Mouse (Mus musculus) neural tube, embryonic 12.5 days (tissue): ENCODE measurements around the gene Ano2. TPM values are rescaled to one million over a fixed set of nuclear protein-coding genes. Genes with fewer than 3 reads are reported as not detected.
A peak's percentile ranks its signal among the peaks of the same experiment; 100 is the strongest.

ENCODE experiments used
- ATAC-seq: fragments of 200-750 bp; cut with Nextera tagmentation; 2 replicates; pipeline ENCODE4 v1.8.0; 2017; ENCODE audit warnings: low read depth, mild to moderate bottlenecking, moderate TSS enrichment, moderate library complexity; ENCODE audit not compliant: low FRiP score
- H3K27ac ChIP-seq: fragments of 300-500 bp; sonication (generic); 2 replicates; pipeline ENCODE4 v1.5.1; 2016
- H3K27me3 ChIP-seq: fragments of 300-500 bp; sonication (generic); replicated peaks from 2 replicates; pipeline ENCODE4 v1.6.1; 2016; ENCODE audit warnings: mild to moderate bottlenecking
- H3K36me3 ChIP-seq: fragments of 300-500 bp; sonication (generic); 2 replicates; pipeline ENCODE4 v1.6.1; 2016; ENCODE audit warnings: mild to moderate bottlenecking
- H3K4me1 ChIP-seq: fragments of 300-500 bp; sonication (generic); 2 replicates; pipeline ENCODE4 v1.6.1; 2016
- H3K4me2 ChIP-seq: fragments of 300-500 bp; sonication (generic); replicated peaks from 2 replicates; pipeline ENCODE4 v1.6.1; 2016; ENCODE audit warnings: mild to moderate bottlenecking
- H3K4me3 ChIP-seq: fragments of 300-500 bp; sonication (generic); 2 replicates; pipeline ENCODE4 v1.5.1; 2016
- H3K9ac ChIP-seq: fragments of 300-500 bp; sonication (generic); 2 replicates; pipeline ENCODE4 v1.6.1; 2016; ENCODE audit warnings: mild to moderate bottlenecking
- H3K9me3 ChIP-seq: fragments of 300-500 bp; sonication (generic); 2 replicates; pipeline ENCODE4 v1.6.1; 2016; ENCODE audit warnings: mild to moderate bottlenecking
- WGBS: fragments of 180-500 bp; shearing (Covaris S2); methylation state at CpG from one replicate; pipeline ENCODE4 v1.1.7; 2016; 5-methylcytosine and 5-hydroxymethylcytosine counted together
- polyA plus RNA-seq: library from polyadenylated mRNA; unstranded; fragments of >200 nt; fragmentation: Nextera tagmentation; extraction: Ambion mirVana; gene quantifications from 2 replicates; pipeline ENCODE4 v1.2.1, GENCODE M21; 2016

The Ano2 gene
- polyA plus RNA-seq, 1 experiment from 2014 or later: 0.23 TPM

DNA sequence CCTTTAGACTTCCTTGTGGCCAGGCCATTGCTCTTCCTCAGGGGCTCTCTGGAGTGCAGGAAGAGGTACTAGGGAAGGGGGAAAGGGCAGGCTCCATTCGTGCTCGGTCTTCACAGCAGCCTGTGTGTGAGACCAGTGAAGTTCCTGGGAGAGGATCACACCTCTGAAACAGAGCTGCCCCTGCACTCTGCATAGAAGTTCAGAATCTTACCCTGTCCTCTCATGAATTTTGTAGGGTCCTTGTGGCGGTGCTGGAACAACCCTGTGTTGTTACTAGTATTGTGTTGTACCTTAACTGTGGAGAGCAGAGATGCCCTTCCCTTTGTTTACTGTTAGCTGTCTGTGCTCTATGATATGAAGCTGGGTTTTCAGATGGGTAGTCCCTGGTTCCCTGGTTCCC, 58.4 kb downstream of the Ano2 start:
- Histone ChIP-seq H3K4me1 (no peaks in the 10 kb centered on the region), H3K4me3 (no peak overlapping the region), H3K9ac (no peak overlapping the region), H3K36me3 (no peaks in the 10 kb centered on the region), H3K9me3 (no peaks in the 10 kb centered on the region), H3K27ac (no peak overlapping the region), H3K4me2 (no peak overlapping the region), H3K27me3 (no peaks in the 10 kb centered on the region)
- no peak for ATAC-seq
- 61% methylated on average over 3 of the region's 3 CpGs for WGBS

DNA sequence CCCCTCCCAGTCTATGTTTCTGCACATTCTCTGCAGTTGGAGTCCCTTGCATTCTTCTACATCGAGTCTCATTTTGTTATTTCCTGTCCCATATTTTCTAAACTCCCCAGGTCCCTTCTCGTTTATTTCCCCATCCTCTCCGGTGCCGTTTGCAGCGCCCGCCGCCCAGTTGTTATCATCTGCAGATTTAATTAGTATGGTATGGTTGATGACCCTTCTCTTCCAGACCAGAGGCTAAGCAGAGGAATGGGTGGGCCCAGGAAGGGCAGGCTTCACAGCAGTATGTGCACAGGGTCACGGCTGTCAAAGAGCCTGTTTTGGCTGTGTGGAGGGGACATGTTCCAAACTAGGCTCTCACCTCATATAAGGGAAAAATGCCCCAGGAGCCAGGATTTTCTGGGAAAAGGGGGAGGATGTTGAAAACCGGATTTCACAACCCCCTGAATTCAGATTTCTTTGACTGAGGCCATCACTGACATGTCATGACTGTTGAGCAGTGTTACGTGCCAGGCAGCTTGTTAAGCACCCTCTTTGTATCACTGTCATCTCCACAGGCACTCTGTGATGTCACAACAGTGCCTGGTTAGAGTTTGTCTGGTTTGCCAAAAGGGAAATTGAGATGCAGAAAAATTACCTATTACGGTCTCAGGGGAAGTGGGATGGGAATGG, 72.8 kb downstream of the Ano2 start:
- Histone ChIP-seq H3K9ac (no peak overlapping the region), H3K27ac (no peak overlapping the region), H3K4me3 (no peak overlapping the region), H3K27me3 (no peaks in the 10 kb centered on the region), H3K4me2 (no peak overlapping the region), H3K9me3 (no peaks in the 10 kb centered on the region), H3K36me3 (no peaks in the 10 kb centered on the region), H3K4me1 (no peaks in the 10 kb centered on the region)
- 83% methylated on average over 11 of the region's 11 CpGs for WGBS
- no peak for ATAC-seq

GRCm38 (mm10) chr6:125773256-125773655, 83.0 kb downstream of the Ano2 start:
- no peak overlapping the region for H3K9ac ChIP-seq
- H3K36me3 ChIP-seq: no peaks in the 10 kb centered on the region
- H3K4me2 ChIP-seq: no peak overlapping the region
- no peak overlapping the region for H3K27ac ChIP-seq
- no peaks in the 10 kb centered on the region for H3K4me1 ChIP-seq
- no peak for ATAC-seq
- H3K27me3 ChIP-seq: no peaks in the 10 kb centered on the region
- no peaks in the 10 kb centered on the region for H3K9me3 ChIP-seq
- H3K4me3 ChIP-seq: no peak overlapping the region
- 56% methylated on average over 5 of the region's 5 CpGs for WGBS

DNA sequence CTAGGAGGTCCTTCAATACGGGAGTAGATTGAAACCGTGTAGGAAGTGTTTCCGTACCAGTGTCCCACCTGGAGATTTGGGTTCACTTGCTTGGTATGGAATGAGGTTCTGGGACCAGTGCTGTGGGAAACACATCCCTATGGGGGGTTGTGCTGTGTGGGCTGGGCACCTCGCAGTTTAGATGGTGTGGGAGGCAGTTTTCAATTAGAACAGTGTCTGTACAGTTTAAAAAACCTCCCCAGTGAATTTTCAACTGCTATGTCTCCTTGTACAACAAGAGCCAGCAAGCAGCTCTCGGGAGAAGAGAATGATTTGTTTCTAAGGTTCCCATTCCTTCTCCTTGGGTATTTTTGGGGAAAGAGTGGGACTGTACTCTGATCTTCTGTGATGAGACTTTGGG, 86.1 kb downstream of the Ano2 start:
- Histone ChIP-seq H3K27me3 (no peaks in the 10 kb centered on the region), H3K4me2 (no peak overlapping the region), H3K27ac (no peak overlapping the region), H3K4me3 (no peak overlapping the region), H3K36me3 (no peaks in the 10 kb centered on the region), H3K4me1 (no peaks in the 10 kb centered on the region), H3K9me3 (no peaks in the 10 kb centered on the region), H3K9ac (no peak overlapping the region)
- no peak for ATAC-seq
- WGBS: 79% methylated on average over 5 of the region's 5 CpGs

- no peak overlapping the region for H3K4me3 ChIP-seq
- no peaks in the 10 kb centered on the region for H3K9me3 ChIP-seq
- no peak overlapping the region for H3K27ac ChIP-seq
- WGBS: 68% methylated on average over 8 of the region's 8 CpGs
- H3K9ac ChIP-seq: no peak overlapping the region
- H3K4me1 ChIP-seq: no peaks in the 10 kb centered on the region; the same call in 1 of the 2 replicates
- H3K36me3 ChIP-seq: no peaks in the 10 kb centered on the region
- ATAC-seq: no peak
- H3K4me2 ChIP-seq: no peak overlapping the region
- H3K27me3 ChIP-seq: no peaks in the 10 kb centered on the region
These were observed 112.7 kb downstream of the Ano2 start for GRCm38 (mm10) chr6:125802954-125803353.

DNA sequence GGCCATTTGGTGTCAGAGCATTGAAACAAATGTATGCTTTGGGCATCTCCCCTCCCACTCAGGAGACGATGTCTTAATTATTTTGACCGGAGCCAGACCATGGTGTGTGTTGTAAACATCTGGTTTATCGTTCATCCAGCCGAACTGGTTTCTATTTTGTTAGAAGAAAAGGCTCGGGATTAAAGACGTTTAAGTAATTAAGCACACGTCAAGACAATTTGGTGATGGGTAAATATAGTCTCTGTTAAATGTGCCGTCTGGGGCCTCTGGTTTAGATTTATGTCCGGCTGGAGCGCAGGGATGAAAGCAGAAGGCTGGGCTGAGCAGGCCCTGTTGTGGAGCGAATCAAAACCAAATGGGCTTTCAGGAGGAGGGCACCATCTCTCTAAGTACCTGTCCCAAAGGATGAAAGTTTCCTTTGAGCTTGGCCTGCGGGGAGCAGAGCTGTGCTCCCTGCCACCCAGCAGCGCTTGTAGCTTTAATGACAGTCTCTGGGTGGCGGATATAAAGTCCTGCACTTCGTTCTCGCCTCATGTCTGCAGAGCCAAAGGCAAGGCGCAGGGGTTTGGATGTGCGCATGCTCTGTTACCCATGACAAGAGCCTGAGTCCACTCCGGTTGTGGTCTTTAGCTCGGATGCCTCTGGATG, 113.3 kb downstream of the Ano2 start:
- no peaks in the 10 kb centered on the region for H3K27me3 ChIP-seq
- no peak overlapping the region for H3K9ac ChIP-seq
- H3K36me3 ChIP-seq: no peaks in the 10 kb centered on the region
- no peaks in the 10 kb centered on the region for H3K9me3 ChIP-seq
- H3K4me1 ChIP-seq: no peaks in the 10 kb centered on the region; the same call in 1 of the 2 replicates
- peak overlapping the region; percentile 15 for H3K4me2 ChIP-seq
- WGBS: 39% methylated on average over 20 of the region's 20 CpGs
- ATAC-seq: no peak
- H3K27ac ChIP-seq: no peak overlapping the region
- H3K4me3 ChIP-seq: no peak overlapping the region

- Histone ChIP-seq H3K4me1 (no peaks in the 10 kb centered on the region), H3K9ac (no peak overlapping the region), H3K4me2 (no peak overlapping the region), H3K9me3 (no peaks in the 10 kb centered on the region), H3K36me3 (no peaks in the 10 kb centered on the region), H3K27me3 (no peaks in the 10 kb centered on the region), H3K4me3 (no peak overlapping the region), H3K27ac (no peak overlapping the region)
- ATAC-seq: no peak
- WGBS: 80% methylated on average over 9 of the region's 9 CpGs
These were observed 118.9 kb downstream of the Ano2 start for GRCm38 (mm10) chr6:125808996-125809649.

DNA sequence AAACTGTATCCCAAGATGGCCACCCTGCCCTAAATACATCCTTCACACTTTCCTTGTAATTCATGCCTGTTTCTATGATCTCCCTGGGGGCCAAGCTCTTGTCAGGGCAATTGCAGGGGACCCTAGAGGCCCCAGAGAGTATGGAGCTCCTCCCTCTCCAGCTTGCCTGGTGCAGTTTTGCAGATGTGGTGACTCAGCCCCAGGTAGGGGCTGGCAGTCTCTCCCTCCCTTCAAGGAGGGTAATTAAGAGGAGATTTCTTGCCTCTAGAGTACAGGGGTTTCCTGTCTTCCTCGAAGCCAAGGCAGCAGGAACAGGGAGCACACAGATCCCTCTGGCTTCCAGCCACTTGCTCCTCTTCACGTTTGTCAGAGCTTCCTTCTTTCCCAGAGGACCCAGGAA, 121.2 kb downstream of the Ano2 start:
- Histone ChIP-seq H3K27me3 (no peaks in the 10 kb centered on the region), H3K4me1 (no peaks in the 10 kb centered on the region), H3K4me2 (no peak overlapping the region), H3K27ac (no peak overlapping the region), H3K9me3 (no peaks in the 10 kb centered on the region), H3K9ac (no peak overlapping the region), H3K36me3 (no peaks in the 10 kb centered on the region), H3K4me3 (no peak overlapping the region)
- ATAC-seq: no peak
- 38% methylated on average over 2 of the region's 2 CpGs for WGBS

DNA sequence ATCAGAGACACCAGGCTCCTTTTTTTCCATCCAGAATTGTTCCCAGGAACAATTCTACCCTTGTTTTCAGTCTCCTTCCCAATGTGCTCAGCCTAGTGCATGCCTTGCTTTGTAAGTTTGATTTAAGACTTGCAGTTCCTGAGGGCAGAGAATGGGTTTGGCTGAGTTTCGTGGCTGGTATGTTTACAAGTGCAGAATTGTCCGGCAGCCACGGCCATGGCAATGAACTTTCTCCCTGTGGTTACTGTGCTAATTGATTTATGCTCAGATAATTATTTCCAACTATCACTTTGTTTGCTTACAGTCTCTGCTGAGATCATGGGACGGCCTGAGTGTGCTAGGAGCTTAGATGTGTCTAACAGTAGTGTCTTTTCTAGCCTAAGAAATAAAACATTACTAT, 147.9 kb downstream of the Ano2 start:
- ATAC-seq: 0 out of 2 replicates have a peak, but pooled peaks have one; percentile 33
- 35% methylated on average over 4 of the region's 4 CpGs for WGBS
- H3K27me3 ChIP-seq: no peaks in the 10 kb centered on the region
- H3K4me2 ChIP-seq: no peak overlapping the region
- H3K4me1 ChIP-seq: no peaks in the 10 kb centered on the region
- H3K4me3 ChIP-seq: no peak overlapping the region
- H3K9ac ChIP-seq: no peak overlapping the region
- no peaks in the 10 kb centered on the region for H3K9me3 ChIP-seq
- H3K36me3 ChIP-seq: no peaks in the 10 kb centered on the region
- H3K27ac ChIP-seq: no peak overlapping the region

DNA sequence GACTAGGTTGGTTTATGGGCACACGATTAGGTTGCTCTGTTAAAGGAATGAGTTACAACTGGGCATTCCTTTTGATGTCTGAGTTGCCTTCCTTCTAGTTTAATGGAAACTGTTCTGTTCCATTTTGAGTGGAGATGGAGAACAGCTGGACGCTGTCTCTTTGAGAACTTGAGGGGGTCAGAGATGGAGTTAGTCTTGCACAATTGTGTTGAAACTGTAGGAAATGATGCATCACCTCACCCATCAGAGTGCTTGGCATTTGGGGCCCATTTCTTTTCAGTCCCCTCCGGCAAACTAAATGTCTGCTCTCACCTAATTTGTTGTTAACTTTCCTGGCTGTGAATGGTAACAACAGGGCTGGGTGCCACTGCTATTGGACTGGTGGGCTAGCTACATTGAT, 151.1 kb downstream of the Ano2 start:
- no peaks in the 10 kb centered on the region for H3K4me1 ChIP-seq

DNA sequence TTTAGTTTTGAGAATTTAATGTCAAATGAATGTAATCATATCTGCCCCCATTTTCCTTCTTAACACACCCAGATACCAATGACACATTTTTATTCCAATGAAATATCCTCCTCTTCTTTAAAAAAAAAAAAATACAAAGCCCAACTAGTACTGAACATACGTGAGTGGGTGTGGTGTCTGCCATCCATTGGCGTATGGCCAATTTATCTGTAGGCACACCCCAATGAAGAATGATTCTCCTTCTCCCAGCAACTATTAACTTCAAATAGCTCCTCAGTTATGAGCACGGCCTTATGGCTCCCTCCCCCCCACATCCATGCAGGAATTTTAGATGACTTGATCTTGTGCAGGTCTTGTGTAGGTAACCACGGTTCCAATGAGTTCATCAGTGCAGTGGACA, 161.0 kb downstream of the Ano2 start:
- Histone ChIP-seq H3K27me3 (no peaks in the 10 kb centered on the region), H3K36me3 (no peaks in the 10 kb centered on the region), H3K27ac (no peak overlapping the region), H3K4me1 (no peaks in the 10 kb centered on the region), H3K4me2 (no peak overlapping the region), H3K9me3 (no peaks in the 10 kb centered on the region), H3K9ac (no peak overlapping the region), H3K4me3 (no peak overlapping the region)
- WGBS: 87% methylated on average over 4 of the region's 4 CpGs
- ATAC-seq: no peak

More for the DNA sequence above, 151.1 kb downstream of the Ano2 start:
- Histone ChIP-seq H3K9me3 (no peaks in the 10 kb centered on the region), H3K27me3 (no peaks in the 10 kb centered on the region), H3K4me2 (no peak overlapping the region), H3K4me3 (no peak overlapping the region), H3K36me3 (no peaks in the 10 kb centered on the region), H3K27ac (no peak overlapping the region), H3K9ac (no peak overlapping the region)
- no peak for ATAC-seq
- WGBS: 81% methylated on average over 3 of the region's 3 CpGs

GRCm38 (mm10) chr6:125858294-125858693, 168.1 kb downstream of the Ano2 start:
- WGBS: 83% methylated on average over 1 of the region's 1 CpGs
- no peak for ATAC-seq
- Histone ChIP-seq H3K27ac (no peak overlapping the region), H3K36me3 (no peaks in the 10 kb centered on the region), H3K27me3 (no peaks in the 10 kb centered on the region), H3K9ac (no peak overlapping the region), H3K4me1 (no peaks in the 10 kb centered on the region), H3K9me3 (no peaks in the 10 kb centered on the region), H3K4me2 (no peak overlapping the region), H3K4me3 (no peak overlapping the region)
